Mouse (Mus musculus): ENCODE measurements at regions not wholly inside any gene's neighbourhood (a gene's known extent, or its start where the extent isn't known, plus 50 kb on each side); places are given as distances from the start of the nearest gene placed in this dataset.

- Histone ChIP-seq H3K9ac (no peak overlapping the region), H3K27ac (ENCODE audit: low read depth) (no peak overlapping the region), H3K4me1 (ENCODE audit: insufficient read depth) (no peaks in the 10 kb centered on the region), H3K4me3 (ENCODE audit: low read depth, low read length) (no peak overlapping the region), H3K27me3 (ENCODE audit: insufficient read depth, low read length) (no peaks in the 10 kb centered on the region), H3K9me3 (ENCODE audit: low read depth, low read length) (no peaks in the 10 kb centered on the region), H3K36me3 (ENCODE audit: insufficient read depth) (no peaks in the 10 kb centered on the region), H3K4me2 (no peak overlapping the region)
- ATAC-seq (ENCODE audit: insufficient read depth) (no peak), DNase-seq (no peak)
- no peak for TF ChIP-seq CTCF (IDR thresholded peaks at IDR 0.05; ENCODE audit: low read depth)
- WGBS = 77% methylated on average over 3 of the region's 3 CpGs
Observed at GRCm38 (mm10) chr14:100664180-100664579, 379.7 kb upstream of the Klf12 start.

- Histone ChIP-seq H3K27me3 (ENCODE audit: insufficient read depth, low read length) (no peaks in the 10 kb centered on the region), H3K9ac (no peak overlapping the region), H3K4me1 (ENCODE audit: insufficient read depth) (no peaks in the 10 kb centered on the region), H3K4me3 (ENCODE audit: low read depth, low read length) (no peak overlapping the region), H3K4me2 (no peak overlapping the region), H3K27ac (ENCODE audit: low read depth) (no peak overlapping the region), H3K9me3 (ENCODE audit: low read depth, low read length) (no peaks in the 10 kb centered on the region), H3K36me3 (ENCODE audit: insufficient read depth) (no peaks in the 10 kb centered on the region)
- no peak for TF ChIP-seq CTCF (IDR thresholded peaks at IDR 0.05; ENCODE audit: low read depth)
- DNase-seq = no peak
- 39% methylated on average over 2 of the region's 2 CpGs for WGBS
- no peak for ATAC-seq (ENCODE audit: insufficient read depth)
Observed at GRCm38 (mm10) chr14:100642076-100642475, 357.6 kb upstream of the Klf12 start.

GRCm38 (mm10) chr14:100634521-100634920 lies 350.0 kb upstream of the Klf12 start:
- no peak for TF ChIP-seq CTCF (IDR thresholded peaks at IDR 0.05; ENCODE audit: low read depth)
- Histone ChIP-seq H3K27ac (ENCODE audit: low read depth) (no peak overlapping the region), H3K36me3 (ENCODE audit: insufficient read depth) (no peaks in the 10 kb centered on the region), H3K9ac (no peak overlapping the region), H3K4me1 (ENCODE audit: insufficient read depth) (no peaks in the 10 kb centered on the region), H3K9me3 (ENCODE audit: low read depth, low read length) (no peaks in the 10 kb centered on the region), H3K4me2 (no peak overlapping the region), H3K27me3 (ENCODE audit: insufficient read depth, low read length) (no peaks in the 10 kb centered on the region), H3K4me3 (ENCODE audit: low read depth, low read length) (no peak overlapping the region)
- WGBS = 72% methylated on average over 6 of the region's 6 CpGs
- no peak for ATAC-seq (ENCODE audit: insufficient read depth)
- DNase-seq = no peak

- no peaks in the 10 kb centered on the region for H3K9me3 ChIP-seq (ENCODE audit: low read depth, low read length)
- no peak overlapping the region for H3K27ac ChIP-seq (ENCODE audit: low read depth)
- ATAC-seq (ENCODE audit: insufficient read depth) = no peak
- peak; percentile 59 for DNase-seq
- no peaks in the 10 kb centered on the region for H3K4me1 ChIP-seq (ENCODE audit: insufficient read depth)
- WGBS = 38% methylated on average over 1 of the region's 1 CpGs
- no peak overlapping the region for H3K4me2 ChIP-seq
- H3K27me3 ChIP-seq (ENCODE audit: insufficient read depth, low read length) = no peaks in the 10 kb centered on the region
- no peaks in the 10 kb centered on the region for H3K36me3 ChIP-seq (ENCODE audit: insufficient read depth)
- no peak for TF ChIP-seq CTCF (IDR thresholded peaks at IDR 0.05; ENCODE audit: low read depth)
- H3K9ac ChIP-seq = no peak overlapping the region
- no peak overlapping the region for H3K4me3 ChIP-seq (ENCODE audit: low read depth, low read length)
Observed at GRCm38 (mm10) chr14:100631676-100632075, 347.2 kb upstream of the Klf12 start.

- DNase-seq = no peak
- Histone ChIP-seq H3K4me3 (ENCODE audit: low read depth, low read length) (no peak overlapping the region), H3K27ac (ENCODE audit: low read depth) (no peak overlapping the region), H3K27me3 (ENCODE audit: insufficient read depth, low read length) (no peaks in the 10 kb centered on the region), H3K9me3 (ENCODE audit: low read depth, low read length) (no peaks in the 10 kb centered on the region), H3K36me3 (ENCODE audit: insufficient read depth) (no peaks in the 10 kb centered on the region), H3K4me1 (ENCODE audit: insufficient read depth) (no peaks in the 10 kb centered on the region), H3K4me2 (no peak overlapping the region), H3K9ac (no peak overlapping the region)
- 64% methylated on average over 6 of the region's 6 CpGs for WGBS
- no peak for ATAC-seq (ENCODE audit: insufficient read depth)
- TF ChIP-seq CTCF (IDR thresholded peaks at IDR 0.05; ENCODE audit: low read depth) = no peak
Observed at GRCm38 (mm10) chr14:100630197-100630596, 345.7 kb upstream of the Klf12 start.

- no peak overlapping the region for H3K9ac ChIP-seq
- no peaks in the 10 kb centered on the region for H3K27me3 ChIP-seq (ENCODE audit: insufficient read depth, low read length)
- DNase-seq = no peak
- H3K4me2 ChIP-seq = no peak overlapping the region
- 50% methylated on average over 2 of the region's 2 CpGs for WGBS
- H3K36me3 ChIP-seq (ENCODE audit: insufficient read depth) = no peaks in the 10 kb centered on the region
- TF ChIP-seq CTCF (IDR thresholded peaks at IDR 0.05; ENCODE audit: low read depth) = no peak
- H3K4me3 ChIP-seq (ENCODE audit: low read depth, low read length) = no peak overlapping the region
- no peaks in the 10 kb centered on the region for H3K9me3 ChIP-seq (ENCODE audit: low read depth, low read length)
- ATAC-seq (ENCODE audit: insufficient read depth) = no peak
- no peak overlapping the region for H3K27ac ChIP-seq (ENCODE audit: low read depth)
- no peaks in the 10 kb centered on the region for H3K4me1 ChIP-seq (ENCODE audit: insufficient read depth)
Observed at GRCm38 (mm10) chr14:100627523-100627922, 343.0 kb upstream of the Klf12 start.

GRCm38 (mm10) chr14:100619656-100620030 lies 335.2 kb upstream of the Klf12 start:
- Histone ChIP-seq H3K4me3 (ENCODE audit: low read depth, low read length) (no peak overlapping the region), H3K36me3 (ENCODE audit: insufficient read depth) (no peaks in the 10 kb centered on the region), H3K4me1 (ENCODE audit: insufficient read depth) (no peaks in the 10 kb centered on the region), H3K27ac (ENCODE audit: low read depth) (no peak overlapping the region), H3K27me3 (ENCODE audit: insufficient read depth, low read length) (no peaks in the 10 kb centered on the region), H3K4me2 (no peak overlapping the region), H3K9ac (no peak overlapping the region), H3K9me3 (ENCODE audit: low read depth, low read length) (no peaks in the 10 kb centered on the region)
- no peak for TF ChIP-seq CTCF (IDR thresholded peaks at IDR 0.05; ENCODE audit: low read depth)
- ATAC-seq (ENCODE audit: insufficient read depth) (no peak), DNase-seq (no peak)
- WGBS = 47% methylated on average over 1 of the region's 1 CpGs

Data from lung, embryonic 14.5 days (tissue).